7 mouse cellular contexts compared by ENCODE assay signal in genomic region chr5:27048167-27048566, GRCm38 (mm10).
DNase-seq lines count a peak whose midpoint lies in the region.

No protein-coding gene starts in this region.

- intact Hi-C loops in left cerebral cortex, postnatal 14 days (cut with DNase I): loop anchor here (5.0 kb wide), 1 partner anchor 766 kb away; no protein-coding TSS in a partner anchor

- peak; percentile 95 for DNase-seq in brain, adult 2 months (ENCODE audit: low read depth, low spot score)
- DNase-seq in cerebellum, adult 9-10 months: peak; percentile 86
- DNase-seq in frontal cortex, postnatal 10 days (ENCODE audit: low spot score in 2 of 2): peak; percentile 49 to 76
- DNase-seq in left cerebral cortex, postnatal 14 days (ENCODE audit: low spot score in 2 of 2): peak; percentile 83
- peak; percentile 83 to 87 for DNase-seq in right cerebral cortex, adult 2 months (ENCODE audit: low spot score in 2 of 2)
- no peak for DNase-seq in ovary, postnatal 36 days (ENCODE audit: low spot score)
- no peak for DNase-seq in yolk sac, embryonic 10.5 days (ENCODE audit: low spot score)

Comparison
In these comparisons a context has a peak if more than half of its experiments do, and no peak if none do; other contexts are left out.
1. DNase-seq: peak in brain, adult 2 months (single experiment), cerebellum, adult 9-10 months (single experiment), frontal cortex, postnatal 10 days (2 of 2), left cerebral cortex, postnatal 14 days (2 of 2) and right cerebral cortex, adult 2 months (2 of 2); none in ovary, postnatal 36 days (single experiment) and yolk sac, embryonic 10.5 days (single experiment).